Mouse (Mus musculus): ENCODE data around the gene Hirip3.
A peak's percentile ranks its signal among the peaks of the same experiment; 100 is the strongest.

Hirip3 gene

DNA sequence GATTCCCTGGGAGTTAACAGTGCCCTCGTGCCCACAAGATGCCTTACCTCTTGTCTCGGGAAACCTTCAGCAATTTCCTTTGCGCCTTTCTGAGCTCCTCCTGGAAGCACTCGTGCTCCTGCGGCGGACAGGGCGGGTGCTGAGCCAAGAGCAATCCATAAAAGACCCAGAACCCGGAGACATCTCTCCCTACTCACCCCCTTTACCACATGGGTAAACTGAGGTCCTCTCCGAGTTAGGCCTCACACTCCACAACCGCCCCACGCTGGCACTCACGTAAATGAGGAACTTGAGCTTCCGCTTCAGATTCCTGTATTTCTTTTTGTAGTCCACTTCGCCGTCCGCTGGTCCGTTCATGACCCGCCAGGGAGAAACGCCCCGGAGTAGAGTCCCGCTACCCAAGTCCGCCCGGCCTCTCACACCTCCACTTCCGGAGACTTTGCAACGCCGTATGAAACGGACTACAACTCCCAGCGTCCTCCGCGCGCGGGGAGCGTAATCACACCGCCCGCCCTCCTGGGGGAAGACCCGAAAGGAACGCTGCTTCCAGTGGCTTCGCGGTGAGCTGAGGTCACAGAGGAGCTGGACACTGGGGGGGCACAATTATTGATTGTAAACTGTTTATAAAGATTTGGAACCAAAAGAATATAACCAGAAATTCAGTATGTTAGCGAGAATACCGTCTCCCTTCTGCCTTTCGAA, at the start of gene Hirip3:
Hirip3 (plus strand) TSS at position 544 of the 702 bp plus-strand sequence.
- DNase-seq (ENCODE audit: low spot score in 2 of 2), result peak; percentile 95 to 98

- DNase-seq (ENCODE audit: low spot score in 2 of 2), result no peak
These were observed 46.0 kb upstream of the Hirip3 start for GRCm38 (mm10) chr7:126815726-126816222.

GRCm38 (mm10) chr7:126816494-126816893, 45.3 kb upstream of the Hirip3 start:
- DNase-seq (ENCODE audit: low spot score in 2 of 2), result no peak

DNA sequence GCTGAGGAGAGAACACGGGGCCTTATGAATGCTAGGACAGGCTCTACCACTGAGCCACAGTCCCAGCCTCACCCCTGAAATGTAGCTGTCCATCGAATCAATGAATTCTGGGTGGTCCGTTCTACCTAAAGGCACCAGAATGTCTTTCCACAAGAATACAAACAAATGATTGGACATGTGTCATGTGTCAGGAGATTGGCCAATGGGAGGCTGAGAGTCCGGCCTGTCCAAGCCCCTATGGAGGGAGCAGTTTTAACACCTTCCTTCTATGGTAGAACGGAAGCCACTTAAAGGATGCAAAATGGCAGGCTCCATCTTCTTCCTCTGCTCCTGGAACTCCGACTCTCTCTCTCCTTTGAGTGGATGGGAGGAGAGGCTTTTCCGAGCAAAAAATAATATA, 44.2 kb upstream of the Hirip3 start:
- DNase-seq (ENCODE audit: low spot score in 2 of 2), result no peak

- no peak for DNase-seq (ENCODE audit: low spot score in 2 of 2)
These were observed 43.0 kb upstream of the Hirip3 start for GRCm38 (mm10) chr7:126818818-126819217.

DNA sequence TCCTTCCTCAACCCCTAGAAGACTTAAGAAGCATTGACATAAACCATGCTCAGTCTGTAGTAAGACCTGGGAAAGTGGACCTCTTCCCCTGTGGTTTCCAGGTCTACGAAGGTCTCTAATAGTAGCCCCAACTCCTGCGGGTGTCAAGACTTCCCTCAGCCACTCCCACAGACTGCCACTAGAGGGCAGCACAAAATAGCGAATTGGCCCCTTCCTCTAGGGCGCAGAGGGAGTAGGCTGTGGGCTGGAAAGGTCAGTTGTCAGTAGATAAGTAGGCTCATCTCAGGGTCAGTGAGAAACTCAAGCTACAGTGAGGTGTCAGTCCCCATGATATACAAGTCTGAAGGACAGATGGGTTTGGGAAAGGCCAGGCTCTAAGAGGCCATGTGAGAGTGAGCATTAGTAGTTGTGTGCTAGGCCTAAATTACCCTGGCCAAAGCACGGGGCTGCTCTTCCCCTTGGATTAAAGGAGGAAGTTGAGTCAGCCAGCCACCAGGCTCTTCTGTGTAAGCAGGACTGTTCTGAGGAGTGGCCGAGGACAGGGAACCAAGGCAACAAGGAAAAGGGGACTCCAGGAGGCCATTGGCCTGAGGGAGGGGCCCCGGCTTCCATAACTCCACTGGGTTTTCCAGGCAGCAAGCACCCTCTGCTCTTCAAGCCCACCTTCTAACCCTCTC, 39.8 kb upstream of the Hirip3 start:
- DNase-seq (ENCODE audit: low spot score in 2 of 2), result peak; percentile 77 to 87

GRCm38 (mm10) chr7:126822741-126823140, 39.0 kb upstream of the Hirip3 start:
- no peak for DNase-seq (ENCODE audit: low spot score in 2 of 2)

GRCm38 (mm10) chr7:126823202-126823711, 38.5 kb upstream of the Hirip3 start:
- no peak for DNase-seq (ENCODE audit: low spot score in 2 of 2)

- DNase-seq (ENCODE audit: low spot score in 2 of 2), result no peak
These were observed 37.8 kb upstream of the Hirip3 start for GRCm38 (mm10) chr7:126823940-126824339.

DNA sequence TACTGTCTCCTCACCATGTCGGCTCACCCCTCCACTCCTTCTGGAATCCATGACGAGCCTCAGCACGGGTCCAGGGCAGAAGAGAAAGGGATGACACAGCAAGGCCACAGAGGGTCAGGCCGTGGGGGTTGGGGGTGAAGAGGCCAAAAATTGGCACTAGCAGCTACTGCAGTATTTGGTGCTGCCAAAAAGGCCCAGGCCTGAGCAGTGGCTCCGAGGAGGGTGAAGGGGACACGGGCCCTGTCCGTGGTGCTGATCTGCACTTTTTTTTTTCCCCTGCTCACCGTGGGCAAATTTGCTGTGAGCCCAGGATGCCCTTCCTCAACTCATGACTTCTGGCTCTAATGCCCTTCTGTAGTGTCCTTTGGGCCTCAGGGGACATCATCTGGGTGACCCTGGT, 36.4 kb upstream of the Hirip3 start:
- peak in 1 of 2 experiments; percentile 58 for DNase-seq (ENCODE audit: low spot score in 2 of 2)

GRCm38 (mm10) chr7:126825952-126826351, 35.8 kb upstream of the Hirip3 start:
- DNase-seq (ENCODE audit: low spot score in 2 of 2), result no peak

DNA sequence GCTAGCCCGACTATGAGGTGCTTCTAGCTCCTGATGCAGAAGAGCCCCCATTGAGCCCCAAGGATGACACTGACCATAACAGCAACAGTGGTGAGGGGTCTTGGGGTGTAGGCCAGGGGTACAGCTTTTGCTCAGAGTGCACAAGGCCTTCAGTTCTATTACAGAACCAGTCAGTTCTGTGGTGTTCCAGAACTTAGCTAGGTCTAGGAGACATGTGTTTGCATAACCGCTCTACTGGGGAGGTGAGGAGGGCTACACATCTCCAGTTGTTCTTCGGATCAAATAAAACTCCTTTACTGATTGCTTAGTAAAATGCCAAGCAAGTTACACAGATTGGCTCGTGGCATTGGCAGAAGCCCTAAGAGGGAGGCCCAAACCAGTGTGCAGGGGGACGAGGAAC, 30.2 kb upstream of the Hirip3 start, which contains the start of gene 4930451I11Rik:
4930451I11Rik (minus strand) TSS at position 101 of the 400 bp plus-strand sequence.
- no peak for DNase-seq (ENCODE audit: low spot score in 2 of 2)

- peak; percentile 68 to 86 for DNase-seq (ENCODE audit: low spot score in 2 of 2)
These were observed 29.7 kb upstream of the Hirip3 start for GRCm38 (mm10) chr7:126832036-126832598.

- DNase-seq (ENCODE audit: low spot score in 2 of 2), result no peak
These were observed 28.5 kb upstream of the Hirip3 start for GRCm38 (mm10) chr7:126833294-126833693.

GRCm38 (mm10) chr7:126843276-126843675, 18.5 kb upstream of the Hirip3 start:
- no peak for DNase-seq (ENCODE audit: low spot score in 2 of 2)

GRCm38 (mm10) chr7:126845516-126845915, 16.3 kb upstream of the Hirip3 start:
- DNase-seq (ENCODE audit: low spot score in 2 of 2), result no peak

DNA sequence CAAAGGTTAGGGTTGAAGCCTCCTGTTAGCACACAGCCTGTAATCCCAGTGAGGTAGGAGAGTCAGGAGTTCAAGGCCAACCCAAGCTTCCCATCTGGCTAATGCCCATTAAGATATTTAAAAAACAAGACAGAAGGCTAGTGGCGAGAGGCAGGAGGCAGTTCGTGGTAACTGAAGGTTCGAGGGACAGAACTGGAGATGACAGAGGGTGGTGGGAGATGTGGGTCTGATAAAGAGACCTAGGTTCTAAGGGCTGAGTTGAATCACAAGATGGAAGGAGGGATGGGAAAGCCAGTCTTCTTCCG, 14.7 kb upstream of the Hirip3 start, which contains the start of gene Doc2a:
Doc2a (plus strand) TSS at position 301 of the 305 bp plus-strand sequence.
- DNase-seq (ENCODE audit: low spot score in 2 of 2), result no peak

DNA sequence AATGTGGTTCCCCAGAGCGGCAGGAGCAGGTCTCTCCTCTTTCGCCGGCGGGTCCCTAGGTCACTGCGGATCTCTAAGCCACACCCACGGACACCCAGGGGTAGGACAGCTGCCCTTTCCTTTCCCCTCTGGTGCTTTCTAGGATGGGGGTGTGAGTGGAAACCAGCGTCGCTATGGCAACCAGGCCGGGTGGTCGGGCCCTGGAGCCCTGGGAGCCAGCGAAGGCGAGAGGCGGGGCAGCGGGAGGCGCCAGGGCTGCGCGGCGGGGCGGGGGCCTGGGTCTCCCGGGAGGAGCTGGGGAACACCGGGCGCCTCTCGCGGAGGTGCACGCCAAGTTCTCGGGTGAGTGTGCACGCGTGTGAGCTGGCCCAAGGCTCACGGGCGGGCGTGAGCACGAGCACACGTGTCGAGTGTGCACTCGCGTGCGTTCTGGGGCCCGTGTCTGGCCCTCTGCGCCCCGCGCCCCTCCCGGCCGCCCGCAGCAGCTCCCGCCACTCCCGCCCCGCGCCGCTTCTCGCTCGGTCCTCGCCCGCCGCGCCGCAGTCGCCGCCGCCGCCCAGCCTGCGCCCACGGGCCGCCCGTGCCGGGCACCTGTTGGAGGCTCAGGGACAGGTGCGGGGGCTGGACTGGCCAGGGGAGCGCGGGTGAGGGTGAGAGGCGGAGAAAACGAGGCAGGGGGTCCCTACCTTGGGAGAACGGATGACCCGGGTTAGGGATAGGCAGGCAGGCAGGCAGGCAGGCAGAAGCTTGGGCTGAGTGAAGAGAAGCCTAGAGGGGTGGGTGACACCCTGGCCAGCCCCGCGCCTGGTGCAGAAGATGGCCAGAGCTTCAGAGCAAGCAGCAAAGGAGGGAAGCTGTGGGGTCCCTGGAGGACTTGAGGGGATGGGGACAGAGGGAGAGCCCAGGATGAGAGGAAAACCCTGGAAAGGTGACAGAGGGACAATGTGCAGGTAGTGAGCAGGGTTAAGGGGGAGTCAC, 14.1 kb upstream of the Hirip3 start:
- DNase-seq (ENCODE audit: low spot score in 2 of 2), result no peak

DNA sequence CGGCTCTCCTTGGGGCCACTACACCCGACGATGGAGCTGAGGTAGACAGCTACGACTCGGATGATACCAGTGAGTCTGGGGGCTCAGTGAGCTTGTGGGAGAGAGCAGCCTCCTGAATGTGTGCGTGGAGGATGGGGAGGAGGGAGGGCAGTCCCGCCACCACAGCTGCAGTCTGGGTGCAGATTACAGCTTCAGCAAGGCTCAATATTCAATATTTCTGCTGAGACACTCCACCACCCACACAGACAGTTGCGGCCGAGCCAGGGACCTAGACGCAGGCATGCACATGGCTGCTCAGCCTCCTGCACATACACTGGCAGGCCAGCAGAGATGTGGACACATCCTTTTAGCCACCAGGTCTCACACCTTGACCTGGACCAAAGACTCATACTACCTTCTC, 13.0 kb upstream of the Hirip3 start:
- peak in 1 of 2 experiments; percentile 12 for DNase-seq (ENCODE audit: low spot score in 2 of 2)

- DNase-seq (ENCODE audit: low spot score in 2 of 2), result no peak
These were observed 11.6 kb upstream of the Hirip3 start for GRCm38 (mm10) chr7:126850161-126850560.

- DNase-seq (ENCODE audit: low spot score in 2 of 2), result no peak
These were observed 10.6 kb upstream of the Hirip3 start for GRCm38 (mm10) chr7:126851192-126851591.

Data from spleen, postnatal 10 days (tissue).